Mouse (Mus musculus) heart, adult 2 months (tissue): ENCODE results near the gene Sun5. TPM values are rescaled to one million over a fixed set of nuclear protein-coding genes. Genes with fewer than 3 reads are reported as not detected.
"Not testable (repeated sequence)": the region's sequence is repeated elsewhere in the genome, so short reads cannot be mapped to it uniquely, and the experiment has no call there.

Experiments used
- DNase-seq, 2 experiments: peaks; one replicate each; pipeline ENCODE4 v3.0.0; 2021
- H3K27ac ChIP-seq: fragments of 200-600 bp; 2 replicates; pipeline ENCODE4 v1.8.1; 2022
- H3K27me3 ChIP-seq: fragments of 200-500 bp; 2 replicates; pipeline ENCODE4 v1.6.1; 2012; ENCODE audit warnings: mild to moderate bottlenecking, low read length, inconsistent platforms, mixed read lengths; ENCODE audit not compliant: control insufficient read depth, insufficient read depth
- H3K36me3 ChIP-seq: fragments of 200-500 bp; 2 replicates; pipeline ENCODE4 v1.6.1; 2012; ENCODE audit warnings: low read length, inconsistent platforms; ENCODE audit not compliant: control insufficient read depth, insufficient read depth
- H3K4me1 ChIP-seq: fragments of 200-500 bp; 2 replicates; pipeline ENCODE4 v1.6.1; 2011; ENCODE audit warnings: low read length; ENCODE audit not compliant: control insufficient read depth, insufficient read depth
- H3K4me3 ChIP-seq: fragments of 200-600 bp; 2 replicates; pipeline ENCODE4 v1.8.1; 2022
- H3K79me2 ChIP-seq: fragments of 200-500 bp; replicated peaks from 2 replicates; pipeline ENCODE4 v1.6.1; 2012; ENCODE audit warnings: mild to moderate bottlenecking, inconsistent platforms, low read length, moderate library complexity, mixed read lengths; ENCODE audit not compliant: control insufficient read depth, insufficient read depth
- H3K9ac ChIP-seq: fragments of 200-500 bp; 2 replicates; pipeline ENCODE4 v1.6.1; 2012; ENCODE audit warnings: low read depth, mild to moderate bottlenecking, control low read depth, inconsistent platforms, low read length, mixed read lengths
- CTCF ChIP-seq: fragments of 200-600 bp; IDR thresholded peaks from 2 replicates; pipeline ENCODE4 v1.8.1; 2022; ENCODE audit warnings: antibody characterized with exemption, mild to moderate bottlenecking, moderate library complexity
- EP300 ChIP-seq: fragments of 200-500 bp; IDR thresholded peaks from 2 replicates; pipeline ENCODE4 v1.6.1; 2011; ENCODE audit warnings: low read depth, low read length, control low read depth; ENCODE audit not compliant: insufficient read depth
- POLR2A ChIP-seq: fragments of 200-500 bp; IDR thresholded peaks from 2 replicates; pipeline ENCODE4 v1.6.1; 2011; ENCODE audit warnings: mild to moderate bottlenecking, low read depth, low read length, control low read depth; ENCODE audit not compliant: insufficient read depth
- WGBS: fragments of 180-500 bp; shearing (Covaris S2); methylation state at CpG from one replicate; pipeline ENCODE4 v1.1.7; 2018; 5-methylcytosine and 5-hydroxymethylcytosine counted together
- intact Hi-C: fragments of 180-260 bp; cut with DNase I; formaldehyde crosslinking; loops from one replicate; pipeline ENCODE4 v1.15.1; 2025
- polyA plus RNA-seq: library from polyadenylated mRNA; depleted of rRNA; stranded (reverse); fragments of >200 nt; gene quantifications from 2 replicates; pipeline ENCODE4 v1.2.3, GENCODE M21; 2012
- total RNA-seq, 2 experiments: library from RNA; stranded (reverse); gene quantifications; 2 replicates each; pipeline ENCODE4 v1.2.3; 2021

Sun5 gene
- total and polyA plus RNA-seq, 3 experiments = not detected

- Histone ChIP-seq H3K4me1 (no peaks in the 10 kb centered on the region), H3K9ac (no peak overlapping the region), H3K4me3 (no peak overlapping the region), H3K36me3 (no peaks in the 10 kb centered on the region), H3K27ac (no peak overlapping the region), H3K79me2 (no peaks in the 10 kb centered on the region), H3K27me3 (no peaks in the 10 kb centered on the region)
- DNase-seq = no peak
- intact Hi-C loops = no loop called here
- TF ChIP-seq CTCF (no peak), POLR2A (no peak), EP300 (no peak)
- 64% methylated on average over 8 of the region's 8 CpGs for WGBS
Measured at GRCm38 (mm10) chr2:153827171-153827830, 43.6 kb downstream of the Sun5 start.

GRCm38 (mm10) chr2:153825900-153826299 lies 45.0 kb downstream of the Sun5 start:
- WGBS = 57% methylated on average over 32 of the region's 32 CpGs
- DNase-seq, H3K27me3 ChIP-seq: not testable (repeated sequence)

GRCm38 (mm10) chr2:153824593-153824992 lies 46.3 kb downstream of the Sun5 start:
- intact Hi-C loops = no loop called here
- Histone ChIP-seq H3K4me1 (no peaks in the 10 kb centered on the region), H3K27ac (no peak overlapping the region), H3K36me3 (no peaks in the 10 kb centered on the region), H3K4me3 (no peak overlapping the region), H3K9ac (no peak overlapping the region), H3K79me2 (no peaks in the 10 kb centered on the region), H3K27me3 (no peaks in the 10 kb centered on the region)
- TF ChIP-seq CTCF = no peak
- no peak for TF ChIP-seq EP300
- no peak for TF ChIP-seq POLR2A
- WGBS = 58% methylated on average over 6 of the region's 6 CpGs
- DNase-seq = no peak

More at GRCm38 (mm10) chr2:153825900-153826299, 45.0 kb downstream of the Sun5 start:
- H3K4me1 ChIP-seq, H3K79me2 ChIP-seq, H3K27ac ChIP-seq, H3K9ac ChIP-seq, H3K36me3 ChIP-seq, intact Hi-C loops, H3K4me3 ChIP-seq: not testable (repeated sequence)

GRCm38 (mm10) chr2:153822005-153822543 lies 48.8 kb downstream of the Sun5 start:
- intact Hi-C loops = no loop called here
- WGBS = 93% methylated on average over 2 of the region's 2 CpGs
- Histone ChIP-seq H3K9ac (no peak overlapping the region), H3K4me1 (no peaks in the 10 kb centered on the region), H3K36me3 (no peaks in the 10 kb centered on the region), H3K79me2 (no peaks in the 10 kb centered on the region), H3K27me3 (no peaks in the 10 kb centered on the region), H3K27ac (no peak overlapping the region), H3K4me3 (no peak overlapping the region)
- no peak for DNase-seq
- TF ChIP-seq EP300 = no peak
- no peak for TF ChIP-seq CTCF
- no peak for TF ChIP-seq POLR2A

- DNase-seq = no peak
- WGBS = 33% methylated on average over 3 of the region's 3 CpGs
- no peaks in the 10 kb centered on the region for H3K36me3 ChIP-seq
Measured at GRCm38 (mm10) chr2:153809921-153810320, 61.0 kb downstream of the Sun5 start.

GRCm38 (mm10) chr2:153808841-153809240 lies 62.0 kb downstream of the Sun5 start:
- H3K4me3 ChIP-seq = no peak overlapping the region
- TF ChIP-seq EP300 = no peak
- no peak for TF ChIP-seq POLR2A
- no peak for TF ChIP-seq CTCF
- H3K79me2 ChIP-seq = no peaks in the 10 kb centered on the region
- H3K27me3 ChIP-seq = no peaks in the 10 kb centered on the region
- no peaks in the 10 kb centered on the region for H3K4me1 ChIP-seq
- intact Hi-C loops = no loop called here
- H3K36me3 ChIP-seq = no peaks in the 10 kb centered on the region
- DNase-seq = no peak
- H3K9ac ChIP-seq = no peak overlapping the region
- H3K27ac ChIP-seq = no peak overlapping the region
- 65% methylated on average over 6 of the region's 6 CpGs for WGBS

More at GRCm38 (mm10) chr2:153809921-153810320, 61.0 kb downstream of the Sun5 start:
- no peaks in the 10 kb centered on the region for H3K4me1 ChIP-seq
- H3K27me3 ChIP-seq = no peaks in the 10 kb centered on the region
- no peaks in the 10 kb centered on the region for H3K79me2 ChIP-seq
- H3K4me3 ChIP-seq = no peak overlapping the region
- intact Hi-C loops = no loop called here
- H3K9ac ChIP-seq = no peak overlapping the region
- TF ChIP-seq POLR2A = no peak
- no peak for TF ChIP-seq CTCF
- TF ChIP-seq EP300 = no peak
- H3K27ac ChIP-seq = no peak overlapping the region
